Mouse (Mus musculus) thymus, adult 2 months (tissue): Measurements from ENCODE around the gene Spp2.

ENCODE experiments used
- CTCF ChIP-seq: fragments of 200-500 bp; IDR thresholded peaks from 2 replicates; pipeline ENCODE4 v1.5.1; 2012; ENCODE audit warnings: mild to moderate bottlenecking, control low read depth, low read length, moderate library complexity, borderline replicate concordance; ENCODE audit not compliant: control insufficient read depth, poor library complexity, insufficient read depth; ENCODE audit errors: extremely low read depth
- POLR2A ChIP-seq: fragments of 200-500 bp; IDR thresholded peaks from 2 replicates; pipeline ENCODE4 v1.6.1; 2012; ENCODE audit warnings: mild to moderate bottlenecking, low read length, control low read depth, moderate library complexity; ENCODE audit not compliant: control insufficient read depth, poor library complexity, insufficient read depth; ENCODE audit errors: extremely low read depth

DNA sequence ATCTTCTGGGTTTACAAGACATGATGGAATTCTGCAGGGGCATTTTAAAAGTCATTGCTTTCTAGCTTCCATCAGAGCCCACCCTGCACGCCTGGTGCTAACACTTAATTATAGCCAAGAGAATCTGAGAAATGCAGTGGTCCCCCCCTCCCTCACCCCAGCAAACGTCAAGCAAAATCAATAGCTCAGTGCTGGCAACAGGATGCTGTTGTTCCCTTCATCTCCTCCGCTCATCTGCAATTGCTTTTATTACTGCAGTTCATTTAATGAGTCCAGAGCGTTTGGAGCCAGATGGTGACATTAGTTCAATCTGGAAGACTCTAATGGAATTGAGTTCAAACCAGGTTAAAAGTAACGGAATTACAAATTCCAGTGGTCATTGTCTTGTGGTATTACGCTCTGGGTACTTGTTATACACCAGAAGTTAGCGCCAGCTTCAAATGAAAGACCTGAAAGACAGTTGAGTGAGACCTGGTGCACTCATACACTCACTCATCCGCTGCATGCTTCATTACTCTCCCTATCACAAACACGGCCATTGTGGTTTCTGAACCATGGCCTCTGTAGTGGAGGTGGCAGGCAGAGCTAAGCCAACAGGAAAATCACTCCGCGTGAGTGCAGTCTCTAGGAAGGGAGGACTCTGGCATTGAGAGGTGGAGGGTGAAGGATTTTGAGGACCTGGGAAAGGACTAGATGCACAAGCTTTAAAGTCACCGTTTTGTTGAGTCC, 519 bp upstream of the Spp2 start:
- TF ChIP-seq CTCF (no peak), POLR2A (no peak)
